Mouse (Mus musculus): ENCODE results near the gene Tmprss2. TPM values are rescaled to one million over a fixed set of nuclear protein-coding genes. Genes with fewer than 3 reads are reported as not detected.

Gene Tmprss2
- 0.38 and 0.41 TPM in 2 replicates for polyA plus RNA-seq (2016; fragmentation: Nextera tagmentation; extraction: Ambion mirVana)

- Histone ChIP-seq H3K4me3 (peak within 1 kb of the TSS; percentile 33), H3K4me2 (replicated peaks) (peak within 1 kb of the TSS; percentile 61), H3K36me3 (no peaks in the 10 kb centered on the region), H3K27ac (no peak within 1 kb of the TSS), H3K4me1 (peaks cover 8% of the 10 kb centered on the region), H3K9ac (no peak within 1 kb of the TSS; the same call in 1 of the 2 replicates), H3K27me3 (peaks cover 50% of the 10 kb centered on the region), H3K9me3 (replicated peaks) (no peaks in the 10 kb centered on the region)
- no peak for ATAC-seq (ENCODE audit: low FRiP score)
- 2% methylated on average over 30 of the region's 30 CpGs for WGBS
Observed at GRCm38 (mm10) chr16:97610939-97611338, at the start of gene Tmprss2. Gene Tmprss2 (minus strand): TSS chr16:97611195.

GRCm38 (mm10) chr16:97659225-97659658 is 48.2 kb upstream of the Tmprss2 start:
- Histone ChIP-seq H3K4me2 (replicated peaks) (no peak overlapping the region), H3K9me3 (replicated peaks) (no peaks in the 10 kb centered on the region), H3K4me3 (no peak overlapping the region), H3K36me3 (no peaks in the 10 kb centered on the region), H3K4me1 (peaks cover 4% of the 10 kb centered on the region; the same call in 1 of the 2 replicates), H3K27me3 (no peaks in the 10 kb centered on the region), H3K27ac (no peak overlapping the region), H3K9ac (no peak overlapping the region)
- WGBS: 0% methylated on average over 1 of the region's 1 CpGs
- no peak; the same call in 1 of the 2 replicates for ATAC-seq (ENCODE audit: low FRiP score)

- no peak overlapping the region for H3K9ac ChIP-seq
- H3K4me1 ChIP-seq: peaks cover 4% of the 10 kb centered on the region; the same call in 1 of the 2 replicates
- no peaks in the 10 kb centered on the region for H3K9me3 ChIP-seq (replicated peaks)
- no peak overlapping the region for H3K4me2 ChIP-seq (replicated peaks)
- no peak for ATAC-seq (ENCODE audit: low FRiP score)
- H3K27ac ChIP-seq: no peak overlapping the region
- no peaks in the 10 kb centered on the region for H3K27me3 ChIP-seq
- 68% methylated on average over 6 of the region's 6 CpGs for WGBS
- H3K4me3 ChIP-seq: no peak overlapping the region
- H3K36me3 ChIP-seq: no peaks in the 10 kb centered on the region
Observed at GRCm38 (mm10) chr16:97658481-97658880, 47.5 kb upstream of the Tmprss2 start.

GRCm38 (mm10) chr16:97655800-97656199 is 44.8 kb upstream of the Tmprss2 start:
- Histone ChIP-seq H3K27ac (no peak overlapping the region), H3K4me2 (replicated peaks) (no peak overlapping the region), H3K4me3 (no peak overlapping the region), H3K27me3 (no peaks in the 10 kb centered on the region), H3K36me3 (no peaks in the 10 kb centered on the region), H3K9ac (no peak overlapping the region), H3K9me3 (replicated peaks) (no peaks in the 10 kb centered on the region), H3K4me1 (peaks cover 4% of the 10 kb centered on the region; the same call in 1 of the 2 replicates)
- ATAC-seq (ENCODE audit: low FRiP score): no peak
- 76% methylated on average over 2 of the region's 2 CpGs for WGBS

GRCm38 (mm10) chr16:97649522-97650188 is 38.7 kb upstream of the Tmprss2 start:
- H3K4me2 ChIP-seq (replicated peaks): no peak overlapping the region
- WGBS: 85% methylated on average over 9 of the region's 9 CpGs
- H3K4me1 ChIP-seq: no peaks in the 10 kb centered on the region

GRCm38 (mm10) chr16:97644681-97645080 is 33.7 kb upstream of the Tmprss2 start:
- Histone ChIP-seq H3K9me3 (replicated peaks) (no peaks in the 10 kb centered on the region), H3K4me2 (replicated peaks) (no peak overlapping the region), H3K4me1 (no peaks in the 10 kb centered on the region), H3K4me3 (no peak overlapping the region), H3K36me3 (no peaks in the 10 kb centered on the region), H3K27ac (no peak overlapping the region), H3K9ac (no peak overlapping the region), H3K27me3 (no peaks in the 10 kb centered on the region)
- no peak for ATAC-seq (ENCODE audit: low FRiP score)

More at GRCm38 (mm10) chr16:97649522-97650188, 38.7 kb upstream of the Tmprss2 start:
- H3K9ac ChIP-seq: no peak overlapping the region
- no peak for ATAC-seq (ENCODE audit: low FRiP score)
- H3K36me3 ChIP-seq: no peaks in the 10 kb centered on the region
- H3K27ac ChIP-seq: no peak overlapping the region
- H3K4me3 ChIP-seq: no peak overlapping the region
- no peaks in the 10 kb centered on the region for H3K27me3 ChIP-seq
- H3K9me3 ChIP-seq (replicated peaks): no peaks in the 10 kb centered on the region

- no peaks in the 10 kb centered on the region for H3K4me1 ChIP-seq
- H3K9me3 ChIP-seq (replicated peaks): no peaks in the 10 kb centered on the region
- no peak overlapping the region for H3K4me2 ChIP-seq (replicated peaks)
- no peak overlapping the region for H3K27ac ChIP-seq
- no peaks in the 10 kb centered on the region for H3K27me3 ChIP-seq
- no peaks in the 10 kb centered on the region for H3K36me3 ChIP-seq
- ATAC-seq (ENCODE audit: low FRiP score): no peak
- H3K4me3 ChIP-seq: no peak overlapping the region
- H3K9ac ChIP-seq: no peak overlapping the region
- WGBS: 92% methylated on average over 3 of the region's 3 CpGs
Observed at GRCm38 (mm10) chr16:97639630-97640029, 28.6 kb upstream of the Tmprss2 start.

GRCm38 (mm10) chr16:97632880-97633484 is 22.0 kb upstream of the Tmprss2 start:
- WGBS: 67% methylated on average over 4 of the region's 4 CpGs
- Histone ChIP-seq H3K9ac (no peak overlapping the region), H3K4me1 (no peaks in the 10 kb centered on the region), H3K9me3 (replicated peaks) (no peaks in the 10 kb centered on the region), H3K4me2 (replicated peaks) (no peak overlapping the region), H3K4me3 (no peak overlapping the region), H3K27ac (no peak overlapping the region), H3K27me3 (no peaks in the 10 kb centered on the region), H3K36me3 (no peaks in the 10 kb centered on the region)
- no peak for ATAC-seq (ENCODE audit: low FRiP score)

GRCm38 (mm10) chr16:97623166-97623565 is 12.2 kb upstream of the Tmprss2 start:
- Histone ChIP-seq H3K4me3 (no peak overlapping the region), H3K36me3 (no peaks in the 10 kb centered on the region), H3K9ac (no peak overlapping the region), H3K4me2 (replicated peaks) (no peak overlapping the region), H3K4me1 (no peaks in the 10 kb centered on the region), H3K27me3 (no peaks in the 10 kb centered on the region), H3K9me3 (replicated peaks) (no peaks in the 10 kb centered on the region), H3K27ac (no peak overlapping the region)
- WGBS: 65% methylated on average over 6 of the region's 6 CpGs
- no peak for ATAC-seq (ENCODE audit: low FRiP score)

- no peak for ATAC-seq (ENCODE audit: low FRiP score)
Observed at GRCm38 (mm10) chr16:97622383-97622889, 11.4 kb upstream of the Tmprss2 start.

GRCm38 (mm10) chr16:97618285-97618684 is 7.3 kb upstream of the Tmprss2 start:
- Histone ChIP-seq H3K4me2 (replicated peaks) (no peak overlapping the region), H3K4me1 (no peaks in the 10 kb centered on the region), H3K9me3 (replicated peaks) (no peaks in the 10 kb centered on the region), H3K27me3 (no peaks in the 10 kb centered on the region), H3K9ac (no peak overlapping the region), H3K36me3 (no peaks in the 10 kb centered on the region), H3K4me3 (no peak overlapping the region), H3K27ac (no peak overlapping the region)
- WGBS: 78% methylated on average over 2 of the region's 2 CpGs
- ATAC-seq (ENCODE audit: low FRiP score): no peak

More at GRCm38 (mm10) chr16:97622383-97622889, 11.4 kb upstream of the Tmprss2 start:
- H3K4me3 ChIP-seq: no peak overlapping the region
- no peak overlapping the region for H3K4me2 ChIP-seq (replicated peaks)
- no peak overlapping the region for H3K9ac ChIP-seq
- no peaks in the 10 kb centered on the region for H3K27me3 ChIP-seq
- H3K27ac ChIP-seq: no peak overlapping the region
- H3K9me3 ChIP-seq (replicated peaks): no peaks in the 10 kb centered on the region
- WGBS: 35% methylated on average over 2 of the region's 2 CpGs
- H3K4me1 ChIP-seq: no peaks in the 10 kb centered on the region
- no peaks in the 10 kb centered on the region for H3K36me3 ChIP-seq

GRCm38 (mm10) chr16:97612009-97612408 is 1.0 kb upstream of the Tmprss2 start:
- WGBS: 66% methylated on average over 4 of the region's 4 CpGs
- Histone ChIP-seq H3K36me3 (no peaks in the 10 kb centered on the region), H3K9ac (no peak overlapping the region), H3K27me3 (peaks cover 50% of the 10 kb centered on the region), H3K4me2 (replicated peaks) (no peak overlapping the region), H3K27ac (no peak overlapping the region), H3K4me3 (no peak overlapping the region), H3K9me3 (replicated peaks) (no peaks in the 10 kb centered on the region), H3K4me1 (peaks cover 8% of the 10 kb centered on the region)
- ATAC-seq (ENCODE audit: low FRiP score): no peak

Data from hindbrain, embryonic 12.5 days (tissue).